Mouse (Mus musculus) T-helper 2 cell (primary cell): ENCODE data around the gene Slc29a2.

Experiments used
- in situ Hi-C: fragments of 300-600 bp; cut with MboI, MseI; formaldehyde crosslinking; loops from one replicate; pipeline ENCODE4 v1.15.1; 2025; ENCODE audit warnings: high pct_unique_total_duplicates

Slc29a2 gene

GRCm38 (mm10) chr19:5032686-5033085 lies 9.0 kb downstream of the Slc29a2 start:
- in situ Hi-C loops, result no loop called here

GRCm38 (mm10) chr19:5036577-5036976 lies 12.9 kb downstream of the Slc29a2 start:
- in situ Hi-C loops, result no loop called here

- in situ Hi-C loops, result no loop called here
These were observed 14.3 kb downstream of the Slc29a2 start for GRCm38 (mm10) chr19:5037678-5038571.

- in situ Hi-C loops, result no loop called here
These were observed 15.1 kb downstream of the Slc29a2 start, which contains the start of the genes B4gat1 and AC124502.3 for GRCm38 (mm10) chr19:5038709-5039156. B4gat1 (plus strand) TSS chr19:5038826. AC124502.3 (plus strand) TSS chr19:5038891.

GRCm38 (mm10) chr19:5039301-5040114 lies 15.8 kb downstream of the Slc29a2 start:
- in situ Hi-C loops, result no loop called here

- in situ Hi-C loops, result no loop called here
These were observed 17.3 kb downstream of the Slc29a2 start, which contains the start of gene Brms1 for GRCm38 (mm10) chr19:5040862-5041523. Brms1 (plus strand) TSS chr19:5041354.

GRCm38 (mm10) chr19:5041588-5041987 lies 17.9 kb downstream of the Slc29a2 start:
- in situ Hi-C loops, result no loop called here

GRCm38 (mm10) chr19:5045531-5045930 lies 21.9 kb downstream of the Slc29a2 start:
- in situ Hi-C loops, result no loop called here

- in situ Hi-C loops, result no loop called here
These were observed 24.7 kb downstream of the Slc29a2 start for GRCm38 (mm10) chr19:5048138-5049056.

- in situ Hi-C loops, result no loop called here
These were observed 25.7 kb downstream of the Slc29a2 start for GRCm38 (mm10) chr19:5049325-5049724.

GRCm38 (mm10) chr19:5050047-5050905 lies 26.6 kb downstream of the Slc29a2 start, which contains the start of gene Rin1:
Rin1 (plus strand) TSS chr19:5050481.
- in situ Hi-C loops, result no loop called here

- in situ Hi-C loops, result no loop called here
These were observed 27.4 kb downstream of the Slc29a2 start for GRCm38 (mm10) chr19:5051031-5051430.

GRCm38 (mm10) chr19:5051515-5051914 lies 27.9 kb downstream of the Slc29a2 start:
- in situ Hi-C loops, result no loop called here

- in situ Hi-C loops, result no loop called here
These were observed 28.6 kb downstream of the Slc29a2 start for GRCm38 (mm10) chr19:5052166-5052822.

GRCm38 (mm10) chr19:5052853-5053252 lies 29.2 kb downstream of the Slc29a2 start:
- in situ Hi-C loops, result no loop called here

GRCm38 (mm10) chr19:5053909-5054308 lies 30.2 kb downstream of the Slc29a2 start:
- in situ Hi-C loops, result no loop called here

GRCm38 (mm10) chr19:5056251-5056650 lies 32.6 kb downstream of the Slc29a2 start:
- in situ Hi-C loops, result no loop called here

GRCm38 (mm10) chr19:5057876-5058775 lies 34.5 kb downstream of the Slc29a2 start:
- in situ Hi-C loops, result no loop called here
